Mouse (Mus musculus) MEL (cell line): ENCODE measurements around the gene Bnipl. TPM values are rescaled to one million over a fixed set of nuclear protein-coding genes. Genes with fewer than 3 reads are reported as not detected.

Experiments
- DNase-seq: peaks from one replicate; pipeline ENCODE4 v3.0.0; 2011; ENCODE audit warnings: low read depth, low spot score
- H3K27ac ChIP-seq: 2 replicates; pipeline ENCODE4 v1.5.1; 2012; ENCODE audit warnings: low read depth, mild to moderate bottlenecking, control low read depth, low read length, moderate library complexity; ENCODE audit not compliant: control insufficient read depth
- H3K27me3 ChIP-seq, 2 experiments: fragments of 150-350 bp in 1 of 2; sonication (generic) in 1 of 2; 2 replicates each; pipeline ENCODE4 v1.6.1; 2012; ENCODE audit warnings: low read length in 2 of 2, mild to moderate bottlenecking in 2 of 2, improper control_type of control experiment in 1 of 2, moderate library complexity in 1 of 2; ENCODE audit not compliant: insufficient read depth in 2 of 2, control insufficient read depth in 1 of 2
- H3K36me3 ChIP-seq, 2 experiments: 2 replicates each; pipeline ENCODE4 v1.6.1; 2012 to 2014; ENCODE audit warnings: low read length in 2 of 2, improper control_type of control experiment in 1 of 2, inconsistent platforms in 1 of 2, mild to moderate bottlenecking in 1 of 2; ENCODE audit not compliant: insufficient read depth in 2 of 2, control insufficient read depth in 1 of 2
- H3K4me1 ChIP-seq, 2 experiments: fragments of 150-350 bp in 1 of 2; sonication (generic) in 1 of 2; 2 replicates each; pipeline ENCODE4 v1.6.1; 2012; ENCODE audit warnings: low read length in 2 of 2, improper control_type of control experiment in 1 of 2, mild to moderate bottlenecking in 1 of 2; ENCODE audit not compliant: insufficient read depth in 2 of 2, control insufficient read depth in 1 of 2
- H3K4me3 ChIP-seq, 2 experiments: fragments of 150-350 bp in 1 of 2; sonication (generic) in 1 of 2; 2 replicates each; pipeline ENCODE4 v1.5.1; 2012; ENCODE audit warnings: low read depth in 2 of 2, low read length in 2 of 2, mild to moderate bottlenecking in 2 of 2, moderate library complexity in 2 of 2, control low read depth in 1 of 2, improper control_type of control experiment in 1 of 2; ENCODE audit not compliant: control insufficient read depth in 1 of 2, insufficient read depth in 1 of 2
- H3K79me2 ChIP-seq: 2 replicates; pipeline ENCODE4 v1.6.1; 2012; ENCODE audit warnings: mild to moderate bottlenecking, low read length, moderate library complexity; ENCODE audit not compliant: control insufficient read depth, poor library complexity, insufficient read depth
- H3K9ac ChIP-seq: 2 replicates; pipeline ENCODE4 v1.6.1; 2012; ENCODE audit warnings: low read depth, mild to moderate bottlenecking, control low read depth, low read length, moderate library complexity; ENCODE audit not compliant: control insufficient read depth, poor library complexity, severe bottlenecking
- H3K9me3 ChIP-seq: fragments of 150-350 bp; sonication (generic); replicated peaks from 2 replicates; pipeline ENCODE4 v1.6.1; 2012; ENCODE audit warnings: mild to moderate bottlenecking, low read length, improper control_type of control experiment, moderate library complexity; ENCODE audit not compliant: insufficient read depth
- BHLHE40 ChIP-seq: IDR thresholded peaks from 2 replicates; pipeline ENCODE4 v1.6.1; 2012; ENCODE audit warnings: low read depth, mild to moderate bottlenecking, inconsistent platforms, low read length, improper control_type of control experiment, borderline replicate concordance
- CTCF ChIP-seq, 3 experiments: IDR thresholded peaks in 2 of 3; conservative IDR thresholded peaks in 1 of 3; 2 replicates each; pipeline ENCODE4 v1.5.1; 2011 to 2012; ENCODE audit warnings: low read length in 3 of 3, low read depth in 2 of 3, mild to moderate bottlenecking in 2 of 3, improper control_type of control experiment in 1 of 3, inconsistent platforms in 1 of 3, mixed read lengths in 1 of 3, moderate library complexity in 1 of 3; ENCODE audit not compliant: control insufficient read depth in 1 of 3, insufficient read depth in 1 of 3, poor library complexity in 1 of 3, severe bottlenecking in 1 of 3
- ELF1 ChIP-seq: IDR thresholded peaks from 2 replicates; pipeline ENCODE4 v1.6.1; 2014; ENCODE audit warnings: low read depth, mild to moderate bottlenecking, inconsistent platforms, low read length, improper control_type of control experiment, moderate library complexity
- ETS1 ChIP-seq: IDR thresholded peaks from 2 replicates; pipeline ENCODE4 v1.6.1; 2012; ENCODE audit warnings: low read depth, mild to moderate bottlenecking, inconsistent platforms, low read length, improper control_type of control experiment, moderate library complexity
- GABPA ChIP-seq: IDR thresholded peaks from 2 replicates; pipeline ENCODE4 v1.6.1; 2012; ENCODE audit warnings: low read depth, mild to moderate bottlenecking, inconsistent platforms, low read length, improper control_type of control experiment, moderate library complexity
- GATA1 ChIP-seq: IDR thresholded peaks from 2 replicates; pipeline ENCODE4 v1.6.1; 2011; ENCODE audit warnings: low read depth, low read length, improper control_type of control experiment
- HCFC1 ChIP-seq: IDR thresholded peaks from 2 replicates; pipeline ENCODE4 v1.6.1; 2012; ENCODE audit warnings: low read depth, mild to moderate bottlenecking, inconsistent platforms, low read length, improper control_type of control experiment, moderate library complexity
- MAZ ChIP-seq: IDR thresholded peaks from 2 replicates; pipeline ENCODE4 v1.6.1; 2012; ENCODE audit warnings: low read depth, mild to moderate bottlenecking, inconsistent platforms, low read length, improper control_type of control experiment
- MXI1 ChIP-seq: IDR thresholded peaks from 2 replicates; pipeline ENCODE4 v1.6.1; 2011; ENCODE audit warnings: mild to moderate bottlenecking, low read depth, low read length, improper control_type of control experiment
- NELFE ChIP-seq: IDR thresholded peaks from 2 replicates; pipeline ENCODE4 v1.6.1; 2011; ENCODE audit warnings: low read depth, low read length, improper control_type of control experiment
- NRF1 ChIP-seq: IDR thresholded peaks from 2 replicates; pipeline ENCODE4 v1.6.1; 2014; ENCODE audit warnings: low read depth, mild to moderate bottlenecking, inconsistent platforms, low read length, improper control_type of control experiment, moderate library complexity; ENCODE audit not compliant: poor library complexity, insufficient read depth, severe bottlenecking
- TAL1 ChIP-seq: IDR thresholded peaks from 2 replicates; pipeline ENCODE4 v1.6.1; 2012; ENCODE audit warnings: mild to moderate bottlenecking, inconsistent platforms, low read length, moderate library complexity, mixed read lengths
- TBP ChIP-seq: IDR thresholded peaks from 2 replicates; pipeline ENCODE4 v1.8.0; 2011; ENCODE audit warnings: low read depth, low read length, improper control_type of control experiment
- UBTF ChIP-seq: IDR thresholded peaks from 2 replicates; pipeline ENCODE4 v1.6.1; 2012; ENCODE audit warnings: low read depth, mild to moderate bottlenecking, inconsistent platforms, low read length, improper control_type of control experiment, moderate library complexity, borderline replicate concordance; ENCODE audit not compliant: insufficient read depth
- polyA plus RNA-seq, 2 experiments: library from polyadenylated mRNA; stranded (reverse) in 1 of 2; unstranded in 1 of 2; fragments of >175 nt in 1 of 2; fragments of >200 nt in 1 of 2; gene quantifications; 2 replicates each; pipeline versions ENCODE4 v1.2.1 to v1.2.4; 2012; ENCODE audit warnings: low replicate concordance in 2 of 2, low read depth in 1 of 2; ENCODE audit not compliant: insufficient read length in 2 of 2, insufficient read depth in 1 of 2, missing spikeins in 1 of 2
- total RNA-seq: library from RNA; depleted of rRNA; stranded (reverse); fragments of 300-350 nt; gene quantifications from 2 replicates; pipeline ENCODE4 v1.2.3, GENCODE M21; 2012

Bnipl gene
- total and polyA plus RNA-seq, 3 experiments, result 0.19 to 0.43 TPM; not detected in 1

- H3K36me3 ChIP-seq, result peaks cover 1 to 46% of the 10 kb centered on the region in 2 experiments; a peak in 3 of 4 replicates
- H3K27ac ChIP-seq, result peak overlapping the region; percentile 41
- no peak for TF ChIP-seq ELF1
- TF ChIP-seq TAL1, result peak; percentile 52; the same call in 1 of the 2 replicates
- peak; percentile 80 for TF ChIP-seq GATA1
- TF ChIP-seq, all 39 proteins: peak for 2
- H3K9me3 ChIP-seq, result no peaks in the 10 kb centered on the region
- H3K27me3 ChIP-seq, result no peaks in the 10 kb centered on the region
- peak; percentile 68 for DNase-seq
- no peak overlapping the region for H3K9ac ChIP-seq
- no peak overlapping the region for H3K4me3 ChIP-seq
- H3K79me2 ChIP-seq, result peaks cover 21% of the 10 kb centered on the region
- H3K4me1 ChIP-seq, result peaks cover 35 to 54% of the 10 kb centered on the region in 2 experiments
Measured at GRCm38 (mm10) chr3:95277149-95277551, 26.2 kb upstream of the Bnipl start.

GRCm38 (mm10) chr3:95276428-95276934 is 25.5 kb upstream of the Bnipl start:
- H3K9me3 ChIP-seq, result no peaks in the 10 kb centered on the region
- peaks cover 21% of the 10 kb centered on the region for H3K79me2 ChIP-seq
- peaks cover 35 to 54% of the 10 kb centered on the region in 2 experiments for H3K4me1 ChIP-seq
- peak; percentile 80 for DNase-seq
- peaks cover 1 to 46% of the 10 kb centered on the region in 2 experiments; a peak in 3 of 4 replicates for H3K36me3 ChIP-seq
- TF ChIP-seq GABPA, result no peak
- TF ChIP-seq NELFE, result no peak
- TF ChIP-seq TBP, result peak; percentile 42
- H3K4me3 ChIP-seq, result no peak overlapping the region
- H3K27ac ChIP-seq, result peak overlapping the region; percentile 41
- no peaks in the 10 kb centered on the region for H3K27me3 ChIP-seq
- H3K9ac ChIP-seq, result peak overlapping the region; percentile 32; the same call in 1 of the 2 replicates

- Histone ChIP-seq H3K79me2 (peaks cover 12% of the 10 kb centered on the region; the same call in 1 of the 2 replicates), H3K27me3 (no peaks in the 10 kb centered on the region), H3K9ac (no peak overlapping the region), H3K36me3 (peaks cover 1 to 42% of the 10 kb centered on the region in 2 experiments; a peak in 3 of 4 replicates), H3K9me3 (no peaks in the 10 kb centered on the region), H3K4me1 (peaks cover 28 to 49% of the 10 kb centered on the region in 2 experiments), H3K27ac (no peak overlapping the region), H3K4me3 (no peak overlapping the region)
- TF ChIP-seq NELFE (no peak), CTCF (IDR thresholded peaks at IDR 0.05 in 2 of 3, conservative IDR thresholded peaks at IDR 0.05 in 1 of 3; ENCODE audit: control insufficient read depth in 1 of 3, insufficient read depth in 1 of 3, low read depth in 2 of 3, low read length in 3 of 3, poor library complexity in 1 of 3, severe bottlenecking in 1 of 3) (no peak), ETS1 (no peak), UBTF (no peak), NRF1 (no peak), MXI1 (no peak), HCFC1 (no peak), MAZ (no peak), GATA1 (no peak), BHLHE40 (no peak)
- DNase-seq, result no peak
Measured at GRCm38 (mm10) chr3:95275161-95275560, 24.2 kb upstream of the Bnipl start.
